Mouse (Mus musculus): ENCODE measurements around the gene Ddc. TPM values are rescaled to one million over a fixed set of nuclear protein-coding genes. Genes with fewer than 3 reads are reported as not detected.
A peak's percentile ranks its signal among the peaks of the same experiment; 100 is the strongest.

Gene Ddc
- polyA plus RNA-seq, 1 experiment from 2014 or later, result 114 TPM

GRCm38 (mm10) chr11:11865128-11865527 lies 32.8 kb downstream of the Ddc start:
- Histone ChIP-seq H3K4me1 (ENCODE audit: control insufficient read depth in 2 of 2, insufficient read depth in 2 of 2, low read length in 2 of 2) (peaks cover 12 to 21% of the 10 kb centered on the region in 2 experiments), H3K36me3 (ENCODE audit: control insufficient read depth, insufficient read depth, low read length) (no peaks in the 10 kb centered on the region), H3K27me3 (ENCODE audit: control insufficient read depth, insufficient read depth, low read length) (no peaks in the 10 kb centered on the region), H3K9ac (ENCODE audit: low read length) (no peak overlapping the region), H3K9me3 (ENCODE audit: control insufficient read depth, low read length) (no peaks in the 10 kb centered on the region), H3K27ac (replicated peaks in 1 of 2; ENCODE audit: control insufficient read depth in 1 of 2, insufficient read depth in 1 of 2, low read depth in 2 of 2, low read length in 2 of 2) (peak overlapping the region in 1 of 2 experiments; percentile 55; a peak in 1 of 4 replicates), H3K4me2 (ENCODE audit: low read length) (no peak overlapping the region), H3K4me3 (ENCODE audit: control insufficient read depth in 1 of 2, insufficient read depth in 1 of 2, low read depth in 1 of 2, low read length in 2 of 2) (no peak overlapping the region)
- no peak for ATAC-seq (ENCODE audit: insufficient number of reproducible peaks, insufficient read depth, low FRiP score, low read depth)
- 68% methylated on average over 2 of the region's 2 CpGs for WGBS

DNA sequence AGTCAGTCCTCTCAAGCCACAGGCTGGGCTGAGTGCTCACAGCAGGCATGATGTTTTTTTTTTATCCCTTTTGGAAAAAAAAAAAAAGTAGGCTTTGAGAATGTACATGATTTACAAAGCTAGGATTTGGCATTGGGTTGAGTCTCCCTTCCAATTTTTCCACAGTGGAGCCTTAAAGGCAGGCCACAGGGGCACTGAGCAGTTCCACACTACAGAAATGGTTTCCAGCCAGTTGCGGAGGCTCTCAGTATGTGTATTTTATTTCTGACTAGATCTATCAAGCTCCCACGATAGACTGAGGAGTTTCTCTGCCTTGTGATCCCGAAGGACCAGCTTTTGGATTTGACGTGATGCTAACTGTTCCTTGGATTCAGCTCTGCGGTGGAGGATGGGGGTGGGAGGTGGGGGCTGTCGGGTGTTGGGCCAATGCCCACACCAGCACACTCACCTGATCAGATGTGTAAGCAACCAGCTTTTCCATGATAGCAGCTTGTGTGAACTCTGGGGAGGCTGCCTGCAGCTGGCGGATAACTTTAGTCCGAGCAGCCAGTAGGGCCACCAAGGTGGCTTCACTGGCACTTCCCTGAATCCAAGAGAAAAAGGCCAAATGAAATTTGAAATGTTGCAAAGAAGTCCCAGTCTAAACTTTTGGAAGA lies 33.4 kb downstream of the Ddc start:
- Histone ChIP-seq H3K4me3 (ENCODE audit: control insufficient read depth in 1 of 2, insufficient read depth in 1 of 2, low read depth in 1 of 2, low read length in 2 of 2) (no peak overlapping the region), H3K9ac (ENCODE audit: low read length) (no peak overlapping the region), H3K36me3 (ENCODE audit: control insufficient read depth, insufficient read depth, low read length) (no peaks in the 10 kb centered on the region), H3K9me3 (ENCODE audit: control insufficient read depth, low read length) (no peaks in the 10 kb centered on the region), H3K27me3 (ENCODE audit: control insufficient read depth, insufficient read depth, low read length) (no peaks in the 10 kb centered on the region), H3K4me1 (ENCODE audit: control insufficient read depth in 2 of 2, insufficient read depth in 2 of 2, low read length in 2 of 2) (peaks cover 12 to 21% of the 10 kb centered on the region in 2 experiments), H3K4me2 (ENCODE audit: low read length) (no peak overlapping the region), H3K27ac (replicated peaks in 1 of 2; ENCODE audit: control insufficient read depth in 1 of 2, insufficient read depth in 1 of 2, low read depth in 2 of 2, low read length in 2 of 2) (peak overlapping the region in 1 of 2 experiments; percentile 55; a peak in 1 of 4 replicates)
- ATAC-seq (ENCODE audit: insufficient number of reproducible peaks, insufficient read depth, low FRiP score, low read depth), result no peak
- 86% methylated on average over 8 of the region's 8 CpGs for WGBS

- H3K9me3 ChIP-seq (ENCODE audit: control insufficient read depth, low read length), result no peaks in the 10 kb centered on the region
- no peak overlapping the region for H3K9ac ChIP-seq (ENCODE audit: low read length)
- 86% methylated on average over 1 of the region's 1 CpGs for WGBS
- ATAC-seq (ENCODE audit: insufficient number of reproducible peaks, insufficient read depth, low FRiP score, low read depth), result no peak
- no peak overlapping the region for H3K4me2 ChIP-seq (ENCODE audit: low read length)
- H3K27me3 ChIP-seq (ENCODE audit: control insufficient read depth, insufficient read depth, low read length), result no peaks in the 10 kb centered on the region
- H3K4me1 ChIP-seq (ENCODE audit: control insufficient read depth in 2 of 2, insufficient read depth in 2 of 2, low read length in 2 of 2), result peaks cover 4 to 13% of the 10 kb centered on the region in 2 experiments
- H3K4me3 ChIP-seq (ENCODE audit: control insufficient read depth in 1 of 2, insufficient read depth in 1 of 2, low read depth in 1 of 2, low read length in 2 of 2), result no peak overlapping the region
- H3K27ac ChIP-seq (replicated peaks in 1 of 2; ENCODE audit: control insufficient read depth in 1 of 2, insufficient read depth in 1 of 2, low read depth in 2 of 2, low read length in 2 of 2), result peak overlapping the region in 1 of 2 experiments; percentile 44; a peak in 3 of 4 replicates
- no peaks in the 10 kb centered on the region for H3K36me3 ChIP-seq (ENCODE audit: control insufficient read depth, insufficient read depth, low read length)
Measured at GRCm38 (mm10) chr11:11862502-11862901, 35.4 kb downstream of the Ddc start.

DNA sequence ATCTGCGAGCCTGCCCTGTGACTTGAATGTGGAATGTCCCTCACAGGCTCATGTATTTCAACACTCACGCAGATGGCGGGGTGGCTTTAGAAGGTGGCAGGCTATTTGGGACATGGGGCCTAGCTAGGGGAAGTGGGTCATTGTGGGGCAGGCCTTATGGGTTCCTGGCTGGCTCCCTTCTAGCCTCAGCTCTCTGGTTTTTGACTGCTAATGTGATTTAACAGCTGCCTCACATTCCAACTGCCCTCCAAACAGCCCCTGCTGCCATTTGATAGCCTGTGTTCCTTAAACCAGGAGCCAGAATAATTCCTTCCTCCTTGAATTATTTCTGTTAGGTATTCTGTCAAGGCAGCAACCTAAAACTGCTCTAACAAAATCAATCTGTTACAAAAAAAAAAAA lies 41.0 kb downstream of the Ddc start:
- Histone ChIP-seq H3K4me2 (ENCODE audit: low read length) (no peak overlapping the region), H3K9me3 (ENCODE audit: control insufficient read depth, low read length) (peaks cover 5% of the 10 kb centered on the region; the same call in 1 of the 2 replicates), H3K36me3 (ENCODE audit: control insufficient read depth, insufficient read depth, low read length) (no peaks in the 10 kb centered on the region), H3K27me3 (ENCODE audit: control insufficient read depth, insufficient read depth, low read length) (no peaks in the 10 kb centered on the region), H3K9ac (ENCODE audit: low read length) (no peak overlapping the region), H3K27ac (replicated peaks in 1 of 2; ENCODE audit: control insufficient read depth in 1 of 2, insufficient read depth in 1 of 2, low read depth in 2 of 2, low read length in 2 of 2) (no peak overlapping the region), H3K4me1 (ENCODE audit: control insufficient read depth in 2 of 2, insufficient read depth in 2 of 2, low read length in 2 of 2) (peaks cover 7 to 10% of the 10 kb centered on the region in 2 experiments), H3K4me3 (ENCODE audit: control insufficient read depth in 1 of 2, insufficient read depth in 1 of 2, low read depth in 1 of 2, low read length in 2 of 2) (no peak overlapping the region)
- WGBS, result 71% methylated on average over 3 of the region's 3 CpGs
- no peak for ATAC-seq (ENCODE audit: insufficient number of reproducible peaks, insufficient read depth, low FRiP score, low read depth)

DNA sequence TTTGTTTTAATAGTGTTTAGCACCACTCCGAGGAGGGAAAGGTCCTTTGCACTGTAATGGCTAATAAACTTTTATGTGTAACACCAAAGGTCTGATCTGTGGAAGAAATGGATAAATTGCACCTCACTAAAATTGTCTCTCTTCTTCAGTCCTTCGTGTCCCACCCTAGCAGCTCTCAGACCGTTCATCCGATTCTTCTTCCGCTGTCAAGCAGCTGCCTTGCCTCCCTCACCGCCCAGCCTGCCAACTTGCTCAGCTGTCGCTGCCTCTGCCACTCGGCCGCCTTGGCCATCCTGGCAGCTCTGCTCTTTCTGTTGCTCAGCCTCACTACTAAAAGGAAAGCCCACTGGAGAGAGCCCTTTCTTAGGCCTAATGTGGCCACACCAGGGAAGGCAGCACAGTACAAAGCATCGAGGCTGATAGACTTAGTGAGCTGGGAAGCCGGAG lies 42.2 kb downstream of the Ddc start:
- Histone ChIP-seq H3K9me3 (ENCODE audit: control insufficient read depth, low read length) (peaks cover 5% of the 10 kb centered on the region; the same call in 1 of the 2 replicates), H3K27me3 (ENCODE audit: control insufficient read depth, insufficient read depth, low read length) (no peaks in the 10 kb centered on the region), H3K4me2 (ENCODE audit: low read length) (no peak overlapping the region), H3K4me3 (ENCODE audit: control insufficient read depth in 1 of 2, insufficient read depth in 1 of 2, low read depth in 1 of 2, low read length in 2 of 2) (no peak overlapping the region), H3K9ac (ENCODE audit: low read length) (no peak overlapping the region; the same call in 1 of the 2 replicates), H3K4me1 (ENCODE audit: control insufficient read depth in 2 of 2, insufficient read depth in 2 of 2, low read length in 2 of 2) (peaks cover 12 to 13% of the 10 kb centered on the region in 2 experiments), H3K36me3 (ENCODE audit: control insufficient read depth, insufficient read depth, low read length) (no peaks in the 10 kb centered on the region), H3K27ac (replicated peaks in 1 of 2; ENCODE audit: control insufficient read depth in 1 of 2, insufficient read depth in 1 of 2, low read depth in 2 of 2, low read length in 2 of 2) (peak overlapping the region; percentile 20; a peak in 3 of 4 replicates)
- no peak for ATAC-seq (ENCODE audit: insufficient number of reproducible peaks, insufficient read depth, low FRiP score, low read depth)
- WGBS, result 72% methylated on average over 11 of the region's 11 CpGs

DNA sequence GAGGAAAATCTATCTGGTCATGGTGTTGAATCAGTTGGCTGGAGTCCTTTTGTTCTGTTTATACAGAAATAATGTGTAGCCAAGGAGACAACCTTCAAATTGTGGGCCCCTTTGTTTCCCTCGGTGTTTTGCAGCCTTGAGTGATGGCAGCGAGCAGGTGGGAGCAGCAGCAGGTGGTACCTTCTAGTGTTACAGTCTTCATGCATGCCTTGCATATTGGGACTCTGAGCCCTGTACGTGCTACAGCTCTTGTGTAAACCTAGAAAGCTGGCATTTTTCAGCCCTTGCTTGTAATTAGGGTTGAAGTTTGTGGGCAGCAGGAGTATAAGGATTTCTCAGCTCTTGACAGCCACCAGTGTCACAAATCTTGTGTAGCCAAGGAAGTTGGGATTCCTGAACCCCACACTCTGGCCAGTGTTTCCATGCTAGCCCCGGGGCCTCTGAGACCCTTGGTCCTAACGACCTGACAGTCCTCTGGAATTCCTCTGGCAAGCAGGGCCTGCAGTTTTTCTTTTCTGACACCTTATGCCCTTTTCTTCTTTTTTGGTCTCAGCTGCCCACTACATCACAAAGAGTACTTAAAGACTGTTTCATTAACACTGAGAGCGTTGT lies 42.8 kb downstream of the Ddc start:
- H3K36me3 ChIP-seq (ENCODE audit: control insufficient read depth, insufficient read depth, low read length), result no peaks in the 10 kb centered on the region
- ATAC-seq (ENCODE audit: insufficient number of reproducible peaks, insufficient read depth, low FRiP score, low read depth), result no peak
- no peaks in the 10 kb centered on the region for H3K27me3 ChIP-seq (ENCODE audit: control insufficient read depth, insufficient read depth, low read length)
- H3K27ac ChIP-seq (replicated peaks in 1 of 2; ENCODE audit: control insufficient read depth in 1 of 2, insufficient read depth in 1 of 2, low read depth in 2 of 2, low read length in 2 of 2), result peak overlapping the region; percentile 20 to 37; a peak in 3 of 4 replicates
- no peak overlapping the region for H3K4me3 ChIP-seq (ENCODE audit: control insufficient read depth in 1 of 2, insufficient read depth in 1 of 2, low read depth in 1 of 2, low read length in 2 of 2)
- no peak overlapping the region; the same call in 1 of the 2 replicates for H3K9ac ChIP-seq (ENCODE audit: low read length)
- H3K4me1 ChIP-seq (ENCODE audit: control insufficient read depth in 2 of 2, insufficient read depth in 2 of 2, low read length in 2 of 2), result peaks cover 18% of the 10 kb centered on the region in 2 experiments
- 39% methylated on average over 6 of the region's 6 CpGs for WGBS
- H3K4me2 ChIP-seq (ENCODE audit: low read length), result no peak overlapping the region
- peaks cover 5% of the 10 kb centered on the region; the same call in 1 of the 2 replicates for H3K9me3 ChIP-seq (ENCODE audit: control insufficient read depth, low read length)

- no peak for ATAC-seq (ENCODE audit: insufficient number of reproducible peaks, insufficient read depth, low FRiP score, low read depth)
- WGBS, result 61% methylated on average over 4 of the region's 4 CpGs
Measured at GRCm38 (mm10) chr11:11853731-11854461, 44.0 kb downstream of the Ddc start.

More at GRCm38 (mm10) chr11:11853731-11854461, 44.0 kb downstream of the Ddc start:
- Histone ChIP-seq H3K4me2 (ENCODE audit: low read length) (no peak overlapping the region), H3K4me1 (ENCODE audit: control insufficient read depth in 2 of 2, insufficient read depth in 2 of 2, low read length in 2 of 2) (peaks cover 18 to 22% of the 10 kb centered on the region in 2 experiments), H3K27ac (replicated peaks in 1 of 2; ENCODE audit: control insufficient read depth in 1 of 2, insufficient read depth in 1 of 2, low read depth in 2 of 2, low read length in 2 of 2) (peak overlapping the region in 1 of 2 experiments; percentile 24; a peak in 1 of 4 replicates), H3K27me3 (ENCODE audit: control insufficient read depth, insufficient read depth, low read length) (no peaks in the 10 kb centered on the region), H3K4me3 (ENCODE audit: control insufficient read depth in 1 of 2, insufficient read depth in 1 of 2, low read depth in 1 of 2, low read length in 2 of 2) (no peak overlapping the region), H3K9me3 (ENCODE audit: control insufficient read depth, low read length) (peaks cover 5% of the 10 kb centered on the region; the same call in 1 of the 2 replicates), H3K36me3 (ENCODE audit: control insufficient read depth, insufficient read depth, low read length) (no peaks in the 10 kb centered on the region), H3K9ac (ENCODE audit: low read length) (no peak overlapping the region)
